14 mouse cellular contexts compared by ENCODE assay signal in genomic region chr4:116624831-116625230, GRCm38 (mm10). TPM values are rescaled to one million over a fixed set of nuclear protein-coding genes. Genes with fewer than 3 reads are reported as not detected.
DNase-seq lines count a peak whose midpoint lies in the region; ATAC-seq lines count a peak whose summit lies in the region.
"Had no signal": no experiment of that assay in that cellular context is flagged by ENCODE, and none has a peak within 500 bp of the region (broad histone marks: within the 10 kb centered on the region; RNA-seq: fewer than 3 reads in every experiment).

No protein-coding gene starts in this region.

- no peak overlapping the region for H3K9ac ChIP-seq in hindbrain, embryonic 14.5 days
- no peak overlapping the region for H3K9ac ChIP-seq in hindbrain, embryonic 11.5 days (ENCODE audit: low read depth, low read length)
- no peak overlapping the region for H3K9ac ChIP-seq in neural tube, embryonic 12.5 days
- H3K9ac ChIP-seq in forebrain, embryonic 13.5 days: no peak overlapping the region
- H3K9ac ChIP-seq in liver, embryonic 15.5 days: no peak overlapping the region

- no peak overlapping the region for H3K4me3 ChIP-seq in hindbrain, embryonic 14.5 days (replicated peaks; ENCODE audit: low read length)
- no peak overlapping the region for H3K4me3 ChIP-seq in hindbrain, embryonic 11.5 days (ENCODE audit: low read depth, low read length)
- H3K4me3 ChIP-seq in neural tube, embryonic 12.5 days: no peak overlapping the region
- peak overlapping the region; percentile 99; the same call in 1 of the 2 replicates for H3K4me3 ChIP-seq in forebrain, embryonic 13.5 days
- peak overlapping the region; percentile 96; the same call in 1 of the 2 replicates for H3K4me3 ChIP-seq in liver, embryonic 15.5 days (replicated peaks)
- H3K4me3 ChIP-seq: layer of hippocampus, adult 2 months had no signal

- 90% methylated on average over 4 of the region's 4 CpGs for WGBS in hindbrain, embryonic 14.5 days
- WGBS in hindbrain, embryonic 11.5 days: 91% methylated on average over 4 of the region's 4 CpGs
- WGBS in neural tube, embryonic 12.5 days: 92% methylated on average over 4 of the region's 4 CpGs
- WGBS in forebrain, embryonic 13.5 days: 94% methylated on average over 4 of the region's 4 CpGs
- WGBS in liver, embryonic 15.5 days (ENCODE audit: insufficient replicate concordance): 77% methylated on average over 4 of the region's 4 CpGs

- no peaks in the 10 kb centered on the region for H3K27me3 ChIP-seq in hindbrain, embryonic 14.5 days (ENCODE audit: control insufficient read depth, insufficient read depth, low read length)
- no peaks in the 10 kb centered on the region for H3K27me3 ChIP-seq in hindbrain, embryonic 11.5 days (ENCODE audit: control insufficient read depth, insufficient read depth, low read length)
- no peaks in the 10 kb centered on the region for H3K27me3 ChIP-seq in neural tube, embryonic 12.5 days (replicated peaks)
- H3K27me3 ChIP-seq in forebrain, embryonic 13.5 days: no peaks in the 10 kb centered on the region
- H3K27me3 ChIP-seq in liver, embryonic 15.5 days: no peaks in the 10 kb centered on the region

- peaks cover 26% of the 10 kb centered on the region for H3K36me3 ChIP-seq in hindbrain, embryonic 14.5 days (replicated peaks; ENCODE audit: control insufficient read depth, insufficient read depth)
- H3K36me3 ChIP-seq in hindbrain, embryonic 11.5 days (ENCODE audit: control insufficient read depth, insufficient read depth, low read length): peaks cover 3% of the 10 kb centered on the region; the same call in 1 of the 2 replicates
- H3K36me3 ChIP-seq in neural tube, embryonic 12.5 days: peaks cover 21% of the 10 kb centered on the region
- H3K36me3 ChIP-seq in forebrain, embryonic 13.5 days (ENCODE audit: poor library complexity, severe bottlenecking): peaks cover 28% of the 10 kb centered on the region
- H3K36me3 ChIP-seq in liver, embryonic 15.5 days (replicated peaks): peaks cover 40% of the 10 kb centered on the region

- H3K9me3 ChIP-seq in hindbrain, embryonic 14.5 days (ENCODE audit: control insufficient read depth, low read length): no peaks in the 10 kb centered on the region
- H3K9me3 ChIP-seq in hindbrain, embryonic 11.5 days (ENCODE audit: control insufficient read depth, low read length): no peaks in the 10 kb centered on the region
- H3K9me3 ChIP-seq in neural tube, embryonic 12.5 days: no peaks in the 10 kb centered on the region
- no peaks in the 10 kb centered on the region for H3K9me3 ChIP-seq in forebrain, embryonic 13.5 days (replicated peaks)
- H3K9me3 ChIP-seq in liver, embryonic 15.5 days (replicated peaks): no peaks in the 10 kb centered on the region

- no peak overlapping the region for H3K27ac ChIP-seq in hindbrain, embryonic 14.5 days
- H3K27ac ChIP-seq in hindbrain, embryonic 11.5 days (ENCODE audit: low read depth, low read length): no peak overlapping the region
- H3K27ac ChIP-seq in neural tube, embryonic 12.5 days: no peak overlapping the region
- H3K27ac ChIP-seq in forebrain, embryonic 13.5 days: no peak overlapping the region
- no peak overlapping the region for H3K27ac ChIP-seq in liver, embryonic 15.5 days (replicated peaks)
- H3K27ac ChIP-seq: layer of hippocampus, adult 2 months had no signal

- DNase-seq in hindbrain, embryonic 14.5 days (ENCODE audit: low spot score): no peak
- DNase-seq in hindbrain, embryonic 11.5 days (ENCODE audit: low spot score): no peak
- DNase-seq in neural tube, embryonic 10.5 days (ENCODE audit: extremely low spot score, low spot score): no peak
- DNase-seq in cerebellum, postnatal 36 days: no peak
- DNase-seq in adrenal gland, postnatal 14 days: no peak
- DNase-seq: adrenal gland, postnatal 25 days; cerebellum, adult 9-11 months; heart, adult 18-20 months; right cerebral cortex, postnatal 4 days; thymus, adult 2 months had no signal

- no peak for ATAC-seq in hindbrain, embryonic 14.5 days (ENCODE audit: low FRiP score)
- ATAC-seq in hindbrain, embryonic 11.5 days (ENCODE audit: low FRiP score): no peak
- ATAC-seq in neural tube, embryonic 12.5 days (ENCODE audit: low FRiP score, low read depth): no peak
- no peak for ATAC-seq in forebrain, embryonic 13.5 days
- ATAC-seq in liver, embryonic 15.5 days (ENCODE audit: insufficient read depth): no peak

- 0 out of 2 replicates have a peak overlapping the region, but pooled peaks have one; percentile 85 for H3K4me2 ChIP-seq in hindbrain, embryonic 14.5 days (replicated peaks)
- H3K4me2 ChIP-seq in hindbrain, embryonic 11.5 days (replicated peaks; ENCODE audit: low read depth, low read length): no peak overlapping the region
- peak overlapping the region; percentile 72; the same call in 1 of the 2 replicates for H3K4me2 ChIP-seq in neural tube, embryonic 12.5 days (replicated peaks)
- peak overlapping the region; percentile 74 for H3K4me2 ChIP-seq in forebrain, embryonic 13.5 days
- H3K4me2 ChIP-seq in liver, embryonic 15.5 days: peak overlapping the region; percentile 81

- peaks cover 23% of the 10 kb centered on the region for H3K4me1 ChIP-seq in hindbrain, embryonic 14.5 days (replicated peaks; ENCODE audit: control insufficient read depth, insufficient read depth, low read length)
- H3K4me1 ChIP-seq in hindbrain, embryonic 11.5 days (replicated peaks; ENCODE audit: control insufficient read depth, insufficient read depth, low read length): no peaks in the 10 kb centered on the region; the same call in 1 of the 2 replicates
- peaks cover 19% of the 10 kb centered on the region for H3K4me1 ChIP-seq in neural tube, embryonic 12.5 days
- peaks cover 31% of the 10 kb centered on the region for H3K4me1 ChIP-seq in forebrain, embryonic 13.5 days
- H3K4me1 ChIP-seq in liver, embryonic 15.5 days (replicated peaks): peaks cover 27% of the 10 kb centered on the region

RNA-seq across cellular contexts. Expression of gene Nasp, which starts 2.9 kb away (rescaled TPM):
- 86.3 and 88.9 TPM in 2 replicates for polyA plus RNA-seq in hindbrain, embryonic 14.5 days (2014; fragmentation: Nextera tagmentation; extraction: Ambion mirVana)
- polyA plus RNA-seq in hindbrain, embryonic 11.5 days (2014; fragmentation: Nextera tagmentation; extraction: Ambion mirVana): 270 and 283 TPM in 2 replicates
- 172 and 173 TPM in 2 replicates for polyA plus RNA-seq in neural tube, embryonic 12.5 days (2016; fragmentation: Nextera tagmentation; extraction: Ambion mirVana)
- 201 and 217 TPM in 2 replicates for polyA plus RNA-seq in forebrain, embryonic 13.5 days (2015; fragmentation: Nextera tagmentation; extraction: Ambion mirVana)
- polyA plus RNA-seq in liver, embryonic 15.5 days (2015; fragmentation: Nextera tagmentation; extraction: Ambion mirVana): 42.7 and 49.9 TPM in 2 replicates
- 51.1 and 51.6 TPM in 2 replicates for total RNA-seq in adrenal gland, postnatal 14 days (2021)

RNA-seq across cellular contexts. Expression of gene Akr1a1, which starts 26.6 kb away (rescaled TPM):
- polyA plus RNA-seq in hindbrain, embryonic 14.5 days (2014; fragmentation: Nextera tagmentation; extraction: Ambion mirVana): 712 and 742 TPM in 2 replicates
- polyA plus RNA-seq in hindbrain, embryonic 11.5 days (2014; fragmentation: Nextera tagmentation; extraction: Ambion mirVana): 600 and 609 TPM in 2 replicates
- 583 and 599 TPM in 2 replicates for polyA plus RNA-seq in neural tube, embryonic 12.5 days (2016; fragmentation: Nextera tagmentation; extraction: Ambion mirVana)
- polyA plus RNA-seq in forebrain, embryonic 13.5 days (2015; fragmentation: Nextera tagmentation; extraction: Ambion mirVana): 657 and 694 TPM in 2 replicates
- polyA plus RNA-seq in liver, embryonic 15.5 days (2015; fragmentation: Nextera tagmentation; extraction: Ambion mirVana): 291 and 322 TPM in 2 replicates
- 639 and 649 TPM in 2 replicates for total RNA-seq in adrenal gland, postnatal 14 days (2021)

RNA-seq across cellular contexts. Expression of gene Ccdc17, which starts 28.4 kb away (rescaled TPM):
- polyA plus RNA-seq in hindbrain, embryonic 14.5 days (2014; fragmentation: Nextera tagmentation; extraction: Ambion mirVana): 3.8 and 5.3 TPM in 2 replicates
- 2.8 and 2.9 TPM in 2 replicates for polyA plus RNA-seq in hindbrain, embryonic 11.5 days (2014; fragmentation: Nextera tagmentation; extraction: Ambion mirVana)
- polyA plus RNA-seq in neural tube, embryonic 12.5 days (2016; fragmentation: Nextera tagmentation; extraction: Ambion mirVana): 3.5 and 3.8 TPM in 2 replicates
- polyA plus RNA-seq in forebrain, embryonic 13.5 days (2015; fragmentation: Nextera tagmentation; extraction: Ambion mirVana): 2.9 and 4.5 TPM in 2 replicates
- 1.1 and 2.3 TPM in 2 replicates for polyA plus RNA-seq in liver, embryonic 15.5 days (2015; fragmentation: Nextera tagmentation; extraction: Ambion mirVana)
- 10.0 and 11.0 TPM in 2 replicates for total RNA-seq in adrenal gland, postnatal 14 days (2021)

Comparison
In these comparisons a context has a peak if more than half of its experiments do, and no peak if none do; other contexts are left out.
1. H3K4me3 ChIP-seq: peak in forebrain, embryonic 13.5 days (single experiment) and liver, embryonic 15.5 days (single experiment); none in hindbrain, embryonic 14.5 days (single experiment), hindbrain, embryonic 11.5 days (single experiment) and neural tube, embryonic 12.5 days (single experiment).